Mouse (Mus musculus) Patski (cell line): ENCODE results near the gene Plekhd1. TPM values are rescaled to one million over a fixed set of nuclear protein-coding genes. Genes with fewer than 3 reads are reported as not detected.

Experiments used
- ATAC-seq: fragments of 100-300 bp; one replicate; pipeline ENCODE4 v1.8.0; 2021
- CTCF ChIA-PET: fragments of 350-600 bp; sonication (Branson Sonifier 250); formaldehyde crosslinking; loops from one replicate; lab custom pipeline; 2022; ENCODE audit warnings: inconsistent platforms; lab: Charles Lee
- POLR2A ChIA-PET: fragments of 350-600 bp; sonication (Branson Sonifier 250); formaldehyde crosslinking; loops from one replicate; lab custom pipeline; 2022; ENCODE audit warnings: antibody characterized with exemption, inconsistent platforms; lab: Charles Lee
- DNase-seq: peaks from one replicate; pipeline ENCODE4 v3.0.0-alpha.2; 2011; ENCODE audit warnings: low read depth, low spot score
- H3K27me3 ChIP-seq: fragments of 371-371 bp; one replicate; pipeline ENCODE4 v1.5.1; 2021
- CTCF ChIP-seq: fragments of 100-300 bp; IDR thresholded peaks from one replicate; pipeline ENCODE4 v1.5.1; 2021
- in situ Hi-C: fragments of 300-500 bp; cut with MboI; formaldehyde crosslinking; loops from 3 replicates; pipeline ENCODE4 v1.11.1; 2018; ENCODE audit warnings: low pct_unique_long_range_greater_than_20kb, mixed read lengths
- polyA plus RNA-seq: library from polyadenylated mRNA; unstranded; gene quantifications from one replicate; pipeline ENCODE4 v1.2.3, GENCODE M21; 2021

Plekhd1 gene
- polyA plus RNA-seq, 1 experiment from 2014 or later, result not detected

DNA sequence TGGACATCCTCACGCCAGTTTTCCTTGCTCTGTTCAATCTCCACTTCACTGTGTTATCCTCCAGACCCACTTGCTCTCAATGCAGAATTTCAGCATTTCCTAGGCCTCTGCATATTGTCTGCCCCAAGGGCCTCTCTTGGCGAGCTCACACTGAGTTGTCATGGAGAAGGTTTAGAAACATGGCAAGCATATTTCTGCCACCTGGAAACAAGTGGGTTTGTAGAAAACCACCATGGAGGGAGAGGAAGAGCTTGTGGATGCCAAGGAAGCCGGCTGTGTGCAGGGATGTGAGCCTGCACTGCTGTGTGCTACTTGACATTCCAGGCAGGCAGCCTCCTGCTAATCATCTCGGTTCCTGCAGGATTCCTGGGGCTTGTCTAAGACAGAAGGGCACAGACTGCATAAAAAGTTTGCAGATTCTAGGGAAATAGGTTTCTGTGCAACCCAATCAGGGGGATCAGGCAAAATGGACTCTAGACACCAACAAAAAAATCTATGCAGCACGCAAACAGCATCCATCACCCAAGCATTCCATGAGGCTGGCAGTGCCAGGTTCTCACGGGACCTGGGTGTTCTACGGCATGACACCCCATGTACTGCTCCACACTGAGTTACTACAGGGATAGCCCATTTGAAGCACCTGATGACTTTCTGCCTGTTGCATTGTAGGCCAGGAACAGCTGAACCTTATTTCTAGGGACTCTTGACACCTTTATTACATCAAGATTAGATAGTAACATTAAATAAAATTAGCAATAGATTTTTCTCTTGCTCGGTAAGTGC is 53.8 kb downstream of the Plekhd1 start:
- ATAC-seq, result no peak
- no peak for DNase-seq
- ChIA-PET CTCF (no interaction called here), POLR2A (no interaction called here)
- in situ Hi-C loops, result no loop called here
- no peak for TF ChIP-seq CTCF
- no peaks in the 10 kb centered on the region for H3K27me3 ChIP-seq

DNA sequence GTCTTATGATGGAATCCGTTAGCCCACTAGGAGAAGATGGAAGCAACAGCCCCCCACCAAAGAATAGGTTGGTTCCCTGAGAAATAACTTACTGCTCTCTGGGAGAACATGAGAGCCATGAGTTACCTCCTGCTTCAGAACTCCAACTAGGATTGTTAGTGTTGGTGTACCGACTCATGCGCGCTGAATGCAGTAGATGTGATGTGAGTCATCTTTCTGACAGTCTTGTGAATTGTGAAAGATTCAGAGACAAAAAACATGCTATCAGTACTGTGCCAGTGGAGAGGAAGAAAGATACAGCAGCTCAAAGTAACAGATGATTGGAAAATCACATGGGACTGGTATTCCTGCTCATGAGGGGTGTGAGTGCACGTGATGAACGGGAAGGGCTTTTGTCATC is 59.2 kb downstream of the Plekhd1 start:
- no peak for ATAC-seq
- POLR2A ChIA-PET, result no interaction called here
- in situ Hi-C loops, result loop anchor here (25.0 kb wide), 1 partner anchor 436 kb away; no protein-coding TSS in a partner anchor
- no peak for TF ChIP-seq CTCF
- no peaks in the 10 kb centered on the region for H3K27me3 ChIP-seq
- DNase-seq, result no peak
- CTCF ChIA-PET, result no interaction called here

DNA sequence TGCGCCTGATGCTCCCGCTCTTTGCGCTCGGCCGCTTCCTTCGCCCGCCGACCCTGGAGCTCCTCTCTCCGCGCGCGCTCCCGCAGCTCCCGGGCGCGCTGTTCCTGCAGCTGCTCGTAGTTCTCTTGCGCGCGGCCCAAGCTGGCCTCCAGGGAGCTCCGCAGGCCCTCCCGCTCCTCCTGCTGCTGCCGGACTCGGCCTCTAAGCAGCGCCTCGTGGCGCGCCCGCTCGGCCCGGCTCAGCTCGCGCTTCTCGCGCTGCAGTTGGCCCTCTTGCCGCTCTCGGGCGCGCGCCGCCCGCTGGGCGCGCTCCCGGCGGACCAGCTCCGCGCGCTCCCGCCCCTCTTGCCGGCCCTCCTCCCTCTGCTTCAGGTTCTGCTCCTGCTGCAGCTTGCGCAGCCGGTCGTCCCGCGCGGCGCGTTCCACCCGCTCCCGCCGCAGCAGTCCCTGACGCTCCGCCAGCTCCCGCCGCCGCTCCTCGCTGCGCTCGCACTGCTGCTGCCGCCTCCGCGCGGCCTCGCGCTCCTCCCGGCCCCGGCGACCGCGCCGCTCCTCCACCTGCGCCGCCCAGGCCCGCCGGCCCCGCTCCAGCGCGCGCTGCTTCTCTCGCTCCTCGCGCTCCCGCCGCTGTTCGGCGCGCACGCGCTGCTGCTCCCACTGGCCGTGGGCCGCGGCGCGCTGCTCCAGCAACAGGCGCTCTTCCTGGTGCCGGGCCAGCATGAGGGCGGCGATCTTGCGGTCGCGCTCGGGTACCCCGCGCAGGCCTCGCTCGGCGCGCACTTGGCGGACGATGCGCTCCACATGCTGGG is 65.6 kb downstream of the Plekhd1 start:
- POLR2A ChIA-PET, result no interaction called here
- in situ Hi-C loops, result loop anchor here (25.0 kb wide), 1 partner anchor 429 kb away; no protein-coding TSS in a partner anchor
- DNase-seq, result no peak
- ATAC-seq, result peak; percentile 26
- CTCF ChIA-PET, result interaction anchor here (1.4 kb wide), 1 partner anchor 137 kb away, joined by 3 read pairs; no protein-coding TSS in a partner anchor
- TF ChIP-seq CTCF, result no peak
- H3K27me3 ChIP-seq, result peaks cover 3% of the 10 kb centered on the region

DNA sequence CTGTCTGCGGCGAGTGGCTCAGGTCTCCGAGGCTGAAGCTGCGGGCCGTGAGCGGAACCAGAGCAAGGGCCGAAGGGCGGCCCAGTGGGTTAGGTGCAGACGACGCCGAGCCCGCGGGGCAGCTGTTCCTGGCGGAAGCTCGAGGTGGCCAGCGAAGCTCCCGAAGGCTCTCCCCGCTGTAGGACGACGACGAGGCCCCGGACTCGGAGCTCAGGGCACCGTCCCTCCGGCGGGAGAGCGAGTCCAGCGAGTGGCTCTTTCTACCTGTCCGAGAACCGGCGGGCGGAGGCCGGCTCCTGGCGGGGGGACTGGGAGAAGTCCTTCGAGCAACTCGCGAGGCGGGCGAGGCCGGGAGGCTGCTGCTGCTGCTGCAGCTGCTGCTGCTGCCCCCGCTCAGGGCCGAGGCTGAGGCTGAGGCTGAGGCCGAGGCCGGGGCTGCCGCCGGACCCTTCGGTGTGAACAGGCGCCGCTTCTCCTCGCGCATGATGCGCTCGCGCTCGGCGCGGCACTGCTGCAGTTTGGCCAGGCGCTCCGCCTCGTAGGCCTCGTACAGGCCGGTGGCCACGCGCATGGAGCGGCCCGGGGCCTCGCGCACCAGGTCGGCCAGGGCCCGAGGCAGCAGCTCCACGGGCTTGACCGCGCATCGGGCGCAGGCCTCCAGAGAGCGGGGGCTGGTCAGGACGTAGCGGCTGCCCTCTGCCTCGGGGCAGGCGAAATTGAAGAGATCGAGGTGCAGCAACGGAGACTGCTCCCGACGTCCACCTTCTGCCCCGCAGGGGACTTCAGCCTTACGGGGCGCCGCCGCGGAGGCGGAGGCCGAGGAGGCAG is 66.4 kb downstream of the Plekhd1 start:
- in situ Hi-C loops, result loop anchor here (25.0 kb wide), 1 partner anchor 429 kb away; no protein-coding TSS in a partner anchor
- no peak for TF ChIP-seq CTCF
- ATAC-seq, result no peak
- no peak for DNase-seq
- CTCF ChIA-PET, result interaction anchor here (1.4 kb wide), 1 partner anchor 136 kb away, joined by 3 read pairs; no protein-coding TSS in a partner anchor
- POLR2A ChIA-PET, result no interaction called here
- peaks cover 3% of the 10 kb centered on the region for H3K27me3 ChIP-seq

DNA sequence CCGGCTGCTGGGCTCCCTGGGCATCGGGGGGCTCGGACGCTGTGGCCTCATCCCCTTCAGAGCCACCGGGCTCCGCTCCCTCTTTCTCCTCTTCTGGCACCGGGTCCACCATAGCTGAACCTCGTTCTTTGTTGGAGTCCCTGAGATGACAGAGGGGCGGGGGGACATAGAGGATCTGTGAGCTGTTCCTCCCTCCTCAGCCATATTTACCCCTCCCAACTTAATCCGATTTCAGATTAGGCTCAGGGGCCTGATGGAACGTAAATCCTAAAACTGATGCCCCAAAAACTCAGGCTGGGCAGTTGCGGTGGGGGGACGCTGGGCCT is 67.0 kb downstream of the Plekhd1 start:
- no peak for ATAC-seq
- H3K27me3 ChIP-seq, result peaks cover 3% of the 10 kb centered on the region
- in situ Hi-C loops, result loop anchor here (25.0 kb wide), 1 partner anchor 428 kb away; no protein-coding TSS in a partner anchor
- DNase-seq, result no peak
- ChIA-PET POLR2A (no interaction called here), CTCF (interaction anchor here (1.1 to 1.5 kb wide), 3 partner anchors 26 to 136 kb away, joined by 3 to 5 read pairs (median 4); no protein-coding TSS in a partner anchor)
- TF ChIP-seq CTCF, result no peak

DNA sequence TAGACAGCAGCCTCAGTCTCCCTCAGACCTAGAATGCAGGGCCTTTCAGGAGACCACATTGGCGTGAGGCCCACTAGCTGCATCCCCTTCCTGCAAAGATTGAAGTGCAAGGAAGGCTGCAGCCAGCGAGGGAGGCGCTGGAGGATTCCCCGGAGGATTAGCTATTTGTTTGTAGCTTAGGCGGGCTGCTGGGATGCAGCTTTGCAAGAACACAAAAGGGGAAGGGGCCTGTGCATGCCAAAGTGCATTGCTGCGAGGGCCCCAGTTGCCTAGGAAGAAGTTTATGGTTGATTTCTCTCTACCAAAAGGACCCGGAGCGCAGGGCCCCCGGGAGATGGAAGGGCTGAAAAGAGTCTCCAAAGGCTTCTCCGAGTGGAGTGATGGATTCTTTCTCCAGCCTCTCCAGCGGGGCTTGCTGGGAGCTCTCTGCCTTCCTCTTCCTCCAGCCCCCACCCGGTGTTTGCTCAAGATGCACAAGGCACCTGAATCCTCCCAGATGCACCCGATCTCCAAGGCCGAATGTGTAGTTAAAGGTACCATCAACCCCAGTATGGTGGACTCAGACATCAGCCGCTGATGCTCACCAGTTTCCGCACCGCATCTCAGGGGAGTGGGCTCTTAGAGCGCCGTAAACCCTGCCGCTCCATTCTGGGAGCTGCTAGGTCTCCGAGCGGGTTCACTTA is 67.5 kb downstream of the Plekhd1 start:
- no peak for ATAC-seq
- peaks cover 3% of the 10 kb centered on the region for H3K27me3 ChIP-seq
- ChIA-PET CTCF (interaction anchor here (1.1 to 1.5 kb wide), 5 partner anchors 10 to 135 kb away, joined by 3 to 5 read pairs (median 4); no protein-coding TSS in a partner anchor), POLR2A (no interaction called here)
- DNase-seq, result no peak
- in situ Hi-C loops, result loop anchor here (5.0 to 25.0 kb wide), 2 partner anchors 33 to 427 kb away; no protein-coding TSS in a partner anchor
- TF ChIP-seq CTCF, result no peak

DNA sequence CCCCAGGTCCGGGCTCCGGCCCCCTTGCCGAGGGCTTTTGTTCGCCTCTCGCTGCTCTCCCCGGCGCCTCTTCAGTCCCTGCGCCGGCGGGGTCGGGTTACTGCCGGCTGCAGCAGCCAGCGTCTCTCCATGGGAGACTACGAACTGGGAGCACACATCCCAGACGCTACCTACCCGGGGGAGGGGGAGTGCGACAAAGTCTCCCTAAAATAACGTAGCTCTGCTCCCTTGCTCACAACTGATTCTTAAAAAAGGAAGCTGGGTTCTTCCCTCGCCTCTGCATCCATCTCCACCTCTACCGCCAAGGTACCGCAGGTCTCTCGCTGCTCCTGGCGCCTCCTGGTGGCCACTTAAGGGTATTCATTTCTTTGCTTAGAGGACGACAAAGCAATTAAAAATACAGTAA is 68.0 kb downstream of the Plekhd1 start, which contains the start of gene Ccdc177:
Ccdc177 (minus strand) TSS at position 292 of the 406 bp plus-strand sequence.
- CTCF ChIA-PET, result interaction anchor here (1.1 to 1.5 kb wide), 4 partner anchors 11 to 29 kb away, joined by 4 to 5 read pairs (median 4); no protein-coding TSS in a partner anchor
- H3K27me3 ChIP-seq, result peaks cover 3% of the 10 kb centered on the region
- in situ Hi-C loops, result loop anchor here (5.0 to 25.0 kb wide), 2 partner anchors 33 to 427 kb away; no protein-coding TSS in a partner anchor
- no peak for ATAC-seq
- no peak for TF ChIP-seq CTCF
- POLR2A ChIA-PET, result no interaction called here
- DNase-seq, result no peak

DNA sequence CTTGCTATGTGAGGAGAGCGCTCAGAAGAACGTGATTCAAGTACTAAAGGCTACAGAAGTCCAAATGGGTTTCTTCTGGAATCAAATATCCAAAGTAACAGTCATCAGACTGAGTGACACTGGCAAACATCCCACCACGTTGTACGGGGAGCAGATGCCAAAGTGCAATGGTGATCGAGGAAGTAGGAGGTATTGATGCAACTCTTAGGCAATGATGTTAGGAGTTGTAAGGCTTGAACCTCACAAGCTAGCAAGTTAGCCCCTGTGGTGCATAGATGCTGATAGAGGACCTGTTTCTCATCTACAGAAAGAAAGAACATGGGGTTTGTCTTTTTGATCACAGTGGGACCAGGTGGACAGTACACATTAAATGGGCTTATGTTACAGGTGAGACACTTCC is 70.6 kb downstream of the Plekhd1 start:
- in situ Hi-C loops, result loop anchor here (5.0 to 25.0 kb wide), 2 partner anchors 36 to 424 kb away; no protein-coding TSS in a partner anchor
- H3K27me3 ChIP-seq, result no peaks in the 10 kb centered on the region
- TF ChIP-seq CTCF, result no peak
- ChIA-PET CTCF (no interaction called here), POLR2A (no interaction called here)
- ATAC-seq (no peak), DNase-seq (no peak)

DNA sequence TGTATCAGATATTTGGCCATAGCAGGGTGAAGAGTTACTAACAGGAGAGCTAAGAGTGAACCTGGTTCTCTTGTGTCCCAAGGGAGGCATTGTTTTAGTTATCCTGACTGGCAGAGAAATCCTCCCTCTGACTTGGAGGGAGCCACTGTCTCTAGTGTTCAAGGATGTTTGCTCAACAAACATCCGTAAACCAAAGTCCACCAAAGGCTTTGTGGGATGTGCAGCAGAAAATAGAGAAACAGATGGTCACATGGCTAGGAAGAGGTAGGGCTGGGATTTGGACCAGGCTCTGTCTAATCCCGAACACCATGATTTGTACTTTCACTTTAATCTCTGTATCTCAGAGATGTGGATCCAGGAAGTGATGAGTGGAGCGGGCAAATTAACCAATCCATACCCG is 71.7 kb downstream of the Plekhd1 start:
- DNase-seq (no peak), ATAC-seq (no peak)
- POLR2A ChIA-PET, result no interaction called here
- TF ChIP-seq CTCF, result no peak
- CTCF ChIA-PET, result no interaction called here
- in situ Hi-C loops, result loop anchor here (5.0 to 25.0 kb wide), 2 partner anchors 37 to 423 kb away; no protein-coding TSS in a partner anchor
- no peaks in the 10 kb centered on the region for H3K27me3 ChIP-seq
